Mouse (Mus musculus) G1E (cell line): ENCODE data around the gene Trmu.
"Not testable (repeated sequence)": the region's sequence is repeated elsewhere in the genome, so short reads cannot be mapped to it uniquely, and the experiment has no call there.

Experiments
- CTCF ChIP-seq: IDR thresholded peaks from 2 replicates; pipeline ENCODE4 v1.5.1; 2012; ENCODE audit warnings: low read depth, low read length, inconsistent platforms, mixed read lengths
- GATA1 ChIP-seq: IDR thresholded peaks from 2 replicates; pipeline ENCODE4 v1.6.1; 2012; ENCODE audit warnings: borderline replicate concordance, low read length, inconsistent platforms, mixed read lengths
- GATA2 ChIP-seq: IDR thresholded peaks from 2 replicates; pipeline ENCODE4 v1.6.1; 2012; ENCODE audit warnings: low read depth, low read length, inconsistent platforms, borderline replicate concordance
- POLR2AphosphoS5 ChIP-seq: IDR thresholded peaks from 2 replicates; pipeline ENCODE4 v1.6.1; 2012; ENCODE audit warnings: low read depth, low read length, inconsistent platforms; ENCODE audit not compliant: insufficient replicate concordance
- TAL1 ChIP-seq: conservative IDR thresholded peaks from 2 replicates; pipeline ENCODE4 v1.6.1; 2012; ENCODE audit warnings: low read depth, low read length, inconsistent platforms, mixed read lengths

DNA sequence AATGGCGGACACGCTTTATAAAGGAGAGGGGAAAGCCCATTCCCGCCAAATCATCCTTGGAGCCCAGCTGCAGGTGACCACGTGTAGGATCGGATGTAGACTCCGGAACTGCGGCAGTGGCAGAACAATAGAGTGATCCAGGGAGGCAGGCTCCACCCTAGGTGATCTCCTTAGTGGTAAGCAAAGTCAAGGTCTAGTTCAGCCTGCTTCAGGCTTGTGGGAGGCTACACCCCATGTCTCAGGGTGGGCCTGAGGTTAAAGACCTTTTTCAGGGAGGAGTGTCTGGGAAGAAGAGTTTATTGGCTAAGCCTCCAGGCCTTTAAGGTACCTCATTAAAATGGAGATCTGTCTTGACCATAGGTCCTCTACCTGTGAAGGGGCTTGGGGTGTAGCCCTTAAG lies 13.2 kb upstream of the Trmu start:
- TF ChIP-seq CTCF, GATA1, POLR2AphosphoS5, TAL1, GATA2: not testable (repeated sequence)
